In genomic region chr12:84800419-84800818, GRCm38 (mm10) we compare ENCODE assay signal across 14 mouse cellular contexts. TPM values are rescaled to one million over a fixed set of nuclear protein-coding genes. Genes with fewer than 3 reads are reported as not detected.
A peak's percentile ranks its signal among the peaks of the same experiment; 100 is the strongest.
DNase-seq lines count a peak whose midpoint lies in the region; ATAC-seq and TF ChIP-seq lines count a peak whose summit lies in the region.
"Had no signal": no experiment of that assay in that cellular context is flagged by ENCODE, and none has a peak within 500 bp of the region (broad histone marks: within the 10 kb centered on the region; RNA-seq: fewer than 3 reads in every experiment).

No protein-coding gene starts in this region.

- H3K9me3 ChIP-seq in embryonic facial prominence, embryonic 14.5 days (ENCODE audit: control insufficient read depth, low read length): no peaks in the 10 kb centered on the region
- no peaks in the 10 kb centered on the region for H3K9me3 ChIP-seq in embryonic facial prominence, embryonic 10.5 days
- no peaks in the 10 kb centered on the region for H3K9me3 ChIP-seq in lung, embryonic 14.5 days (ENCODE audit: low read depth, low read length)
- H3K9me3 ChIP-seq: embryonic facial prominence, embryonic 15.5 days; heart, embryonic 13.5 days; liver, embryonic 12.5 days; midbrain, embryonic 10.5 days had no signal

- H3K27me3 ChIP-seq in embryonic facial prominence, embryonic 14.5 days (replicated peaks; ENCODE audit: control insufficient read depth, insufficient read depth, low read length): no peaks in the 10 kb centered on the region
- H3K27me3 ChIP-seq in embryonic facial prominence, embryonic 10.5 days (replicated peaks; ENCODE audit: low read depth, poor library complexity, severe bottlenecking): no peaks in the 10 kb centered on the region; the same call in 1 of the 2 replicates
- H3K27me3 ChIP-seq in lung, embryonic 14.5 days (ENCODE audit: insufficient read depth, low read length): no peaks in the 10 kb centered on the region
- H3K27me3 ChIP-seq: embryonic facial prominence, embryonic 15.5 days had no signal

- no peak overlapping the region for H3K4me3 ChIP-seq in embryonic facial prominence, embryonic 14.5 days (ENCODE audit: low read depth, low read length)
- H3K4me3 ChIP-seq in embryonic facial prominence, embryonic 10.5 days: no peak overlapping the region
- no peak overlapping the region for H3K4me3 ChIP-seq in lung, embryonic 14.5 days (ENCODE audit: low read depth, low read length)
- H3K4me3 ChIP-seq: embryonic facial prominence, embryonic 15.5 days; heart, embryonic 13.5 days; liver, embryonic 12.5 days; midbrain, embryonic 10.5 days had no signal

- no peak overlapping the region for H3K27ac ChIP-seq in embryonic facial prominence, embryonic 14.5 days (replicated peaks; ENCODE audit: low read depth, low read length)
- H3K27ac ChIP-seq in embryonic facial prominence, embryonic 10.5 days (replicated peaks): no peak overlapping the region
- H3K27ac ChIP-seq in lung, embryonic 14.5 days (ENCODE audit: low read depth): peak overlapping the region; percentile 77
- H3K27ac ChIP-seq: embryonic facial prominence, embryonic 15.5 days; heart, embryonic 13.5 days; liver, embryonic 12.5 days; midbrain, embryonic 10.5 days had no signal

- 62% methylated on average over 4 of the region's 4 CpGs for WGBS in embryonic facial prominence, embryonic 14.5 days
- 84% methylated on average over 4 of the region's 4 CpGs for WGBS in embryonic facial prominence, embryonic 10.5 days
- 28% methylated on average over 4 of the region's 4 CpGs for WGBS in lung, embryonic 14.5 days

- H3K36me3 ChIP-seq in embryonic facial prominence, embryonic 14.5 days (ENCODE audit: control insufficient read depth, insufficient read depth, low read length): no peaks in the 10 kb centered on the region
- no peaks in the 10 kb centered on the region for H3K36me3 ChIP-seq in embryonic facial prominence, embryonic 10.5 days (replicated peaks)
- H3K36me3 ChIP-seq in lung, embryonic 14.5 days (ENCODE audit: insufficient read depth): no peaks in the 10 kb centered on the region
- H3K36me3 ChIP-seq: embryonic facial prominence, embryonic 15.5 days; heart, embryonic 13.5 days; liver, embryonic 12.5 days; midbrain, embryonic 10.5 days had no signal

- no peaks in the 10 kb centered on the region; the same call in 1 of the 2 replicates for H3K4me1 ChIP-seq in embryonic facial prominence, embryonic 14.5 days (ENCODE audit: control insufficient read depth, insufficient read depth, low read length)
- H3K4me1 ChIP-seq in embryonic facial prominence, embryonic 10.5 days: peaks cover 5% of the 10 kb centered on the region
- H3K4me1 ChIP-seq in lung, embryonic 14.5 days (ENCODE audit: insufficient read depth): no peaks in the 10 kb centered on the region
- H3K4me1 ChIP-seq: midbrain, embryonic 10.5 days had no signal

- H3K4me2 ChIP-seq in embryonic facial prominence, embryonic 14.5 days (ENCODE audit: low read depth, low read length): no peak overlapping the region
- no peak overlapping the region for H3K4me2 ChIP-seq in lung, embryonic 14.5 days
- H3K4me2 ChIP-seq: embryonic facial prominence, embryonic 15.5 days; heart, embryonic 13.5 days; liver, embryonic 12.5 days had no signal

- H3K9ac ChIP-seq in embryonic facial prominence, embryonic 14.5 days (ENCODE audit: low read depth, low read length): no peak overlapping the region
- no peak overlapping the region for H3K9ac ChIP-seq in lung, embryonic 14.5 days
- H3K9ac ChIP-seq: embryonic facial prominence, embryonic 15.5 days; heart, embryonic 13.5 days; liver, embryonic 12.5 days had no signal

- no peak for TF ChIP-seq CTCF in lung, embryonic 14.5 days (IDR thresholded peaks at IDR 0.05; ENCODE audit: low read depth)

- ATAC-seq in embryonic facial prominence, embryonic 14.5 days (ENCODE audit: low read depth): no peak
- ATAC-seq in lung, embryonic 14.5 days (ENCODE audit: insufficient read depth): peak; percentile 75
- ATAC-seq in cerebellum, adult (ENCODE audit: insufficient number of reproducible peaks, low FRiP score, low TSS enrichment): no peak
- ATAC-seq: liver, embryonic 12.5 days had no signal

- peak; percentile 31 for DNase-seq in embryonic facial prominence, embryonic 14.5 days (ENCODE audit: low spot score)
- no peak for DNase-seq in embryonic facial prominence, embryonic 10.5 days (ENCODE audit: low spot score)
- DNase-seq in ovary, postnatal 36 days (ENCODE audit: low spot score): peak; percentile 31
- no peak for DNase-seq in ovary, postnatal 14 days (ENCODE audit: low spot score)
- peak; percentile 87 for DNase-seq in lung, embryonic 14.5 days
- no peak for DNase-seq in cerebellum, adult 11-12 months
- no peak for DNase-seq in yolk sac, embryonic 10.5 days (ENCODE audit: low spot score)
- DNase-seq: cerebellum, postnatal 25 days; right cerebral cortex, adult 18-20 months had no signal

RNA-seq across cellular contexts. Expression of gene Isca2, which starts 27.4 kb away (rescaled TPM):
- 123 and 130 TPM in 2 replicates for polyA plus RNA-seq in embryonic facial prominence, embryonic 14.5 days (2014; fragmentation: Nextera tagmentation; extraction: Ambion mirVana)
- polyA plus RNA-seq in embryonic facial prominence, embryonic 10.5 days (2016; fragmentation: Nextera tagmentation; extraction: Ambion mirVana): 135 and 141 TPM in 2 replicates
- polyA plus RNA-seq in lung, embryonic 14.5 days (2014; fragmentation: Nextera tagmentation; extraction: Ambion mirVana): 126 and 131 TPM in 2 replicates

RNA-seq across cellular contexts. Expression of gene Npc2, which starts 27.5 kb away (rescaled TPM):
- polyA plus RNA-seq in embryonic facial prominence, embryonic 14.5 days (2014; fragmentation: Nextera tagmentation; extraction: Ambion mirVana): 63.8 and 65.7 TPM in 2 replicates
- polyA plus RNA-seq in embryonic facial prominence, embryonic 10.5 days (2016; fragmentation: Nextera tagmentation; extraction: Ambion mirVana): 62.8 and 64.4 TPM in 2 replicates
- polyA plus RNA-seq in lung, embryonic 14.5 days (2014; fragmentation: Nextera tagmentation; extraction: Ambion mirVana): 106 and 107 TPM in 2 replicates

Comparison
In these comparisons a context has a peak if more than half of its experiments do, and no peak if none do; other contexts are left out.
1. DNase-seq: peak in embryonic facial prominence, embryonic 14.5 days (single experiment), ovary, postnatal 36 days (single experiment) and lung, embryonic 14.5 days (single experiment); none in embryonic facial prominence, embryonic 10.5 days (single experiment), ovary, postnatal 14 days (single experiment), cerebellum, adult 11-12 months (single experiment) and yolk sac, embryonic 10.5 days (single experiment).